Mouse (Mus musculus) erythroblast, embryonic 14.5 days (primary cell): ENCODE measurements around the gene Hspa12a.

Source experiments
- GATA1 ChIP-seq: IDR thresholded peaks from 2 replicates; pipeline ENCODE4 v1.6.1; 2012; ENCODE audit warnings: low read length, inconsistent platforms, mixed read lengths
- TAL1 ChIP-seq: IDR thresholded peaks from 3 replicates; pipeline ENCODE4 v1.6.1; 2012; ENCODE audit warnings: low read length, inconsistent platforms, mixed read lengths

DNA sequence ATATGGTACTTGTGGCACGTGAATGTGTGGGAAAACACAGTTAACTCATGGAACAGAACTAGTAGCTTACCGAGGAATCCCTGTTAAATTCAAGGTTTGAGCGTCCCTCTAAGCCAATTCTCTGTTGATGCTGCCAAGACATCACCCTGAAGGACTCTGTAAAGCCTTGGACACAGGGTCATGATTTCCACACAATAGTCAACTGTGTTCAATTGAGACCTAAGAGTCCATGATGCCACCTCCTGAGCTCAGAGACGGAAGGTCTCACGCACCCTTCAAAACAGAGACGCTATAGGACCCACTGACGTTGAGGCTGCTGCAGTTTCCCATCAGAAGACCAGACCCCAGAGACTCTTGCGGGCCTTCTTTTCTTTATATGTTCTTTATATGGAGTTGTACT lies 30.7 kb upstream of the Hspa12a start:
- TF ChIP-seq TAL1 (no peak), GATA1 (no peak)
